Mouse (Mus musculus): ENCODE results near the gene Gm34653.
"Not testable (repeated sequence)": the region's sequence is repeated elsewhere in the genome, so short reads cannot be mapped to it uniquely, and the experiment has no call there.

Gene Gm34653

GRCm38 (mm10) chr2:34815893-34816292 lies 16.9 kb upstream of the Gm34653 start:
- DNase-seq (ENCODE audit: extremely low spot score, low spot score) = not testable (repeated sequence)

- no peak for DNase-seq (ENCODE audit: extremely low spot score, low spot score)
Observed at GRCm38 (mm10) chr2:34818492-34818891, 14.3 kb upstream of the Gm34653 start.

GRCm38 (mm10) chr2:34825827-34826459 lies 6.9 kb upstream of the Gm34653 start, which contains the start of gene Fbxw2:
Gene Fbxw2 (minus strand): TSS chr2:34826311.
- DNase-seq (ENCODE audit: extremely low spot score, low spot score) = peak; percentile 93

GRCm38 (mm10) chr2:34826460-34827231 lies 6.2 kb upstream of the Gm34653 start:
- DNase-seq (ENCODE audit: extremely low spot score, low spot score) = peak; percentile 40

- no peak for DNase-seq (ENCODE audit: extremely low spot score, low spot score)
Observed at GRCm38 (mm10) chr2:34827591-34827990, 5.2 kb upstream of the Gm34653 start.

GRCm38 (mm10) chr2:34828026-34828425 lies 4.8 kb upstream of the Gm34653 start:
- no peak for DNase-seq (ENCODE audit: extremely low spot score, low spot score)

GRCm38 (mm10) chr2:34830066-34830465 lies 2.7 kb upstream of the Gm34653 start:
- DNase-seq (ENCODE audit: extremely low spot score, low spot score) = not testable (repeated sequence)

GRCm38 (mm10) chr2:34833624-34834023 lies 817 bp downstream of the Gm34653 start:
- no peak for DNase-seq (ENCODE audit: extremely low spot score, low spot score)

- no peak for DNase-seq (ENCODE audit: extremely low spot score, low spot score)
Observed at GRCm38 (mm10) chr2:34835669-34836068, 2.9 kb downstream of the Gm34653 start.

- DNase-seq (ENCODE audit: extremely low spot score, low spot score) = not testable (repeated sequence)
Observed at GRCm38 (mm10) chr2:34840143-34840542, 7.3 kb downstream of the Gm34653 start.

- no peak for DNase-seq (ENCODE audit: extremely low spot score, low spot score)
Observed at GRCm38 (mm10) chr2:34841706-34842105, 8.9 kb downstream of the Gm34653 start.

- no peak for DNase-seq (ENCODE audit: extremely low spot score, low spot score)
Observed at GRCm38 (mm10) chr2:34843211-34843939, 10.6 kb downstream of the Gm34653 start.

- DNase-seq (ENCODE audit: extremely low spot score, low spot score) = no peak
Observed at GRCm38 (mm10) chr2:34847702-34848101, 14.9 kb downstream of the Gm34653 start.

- DNase-seq (ENCODE audit: extremely low spot score, low spot score) = no peak
Observed at GRCm38 (mm10) chr2:34855265-34855664, 22.5 kb downstream of the Gm34653 start.

- no peak for DNase-seq (ENCODE audit: extremely low spot score, low spot score)
Observed at GRCm38 (mm10) chr2:34857728-34858127, 24.9 kb downstream of the Gm34653 start.

GRCm38 (mm10) chr2:34869680-34870079 lies 36.9 kb downstream of the Gm34653 start:
- no peak for DNase-seq (ENCODE audit: extremely low spot score, low spot score)

- DNase-seq (ENCODE audit: extremely low spot score, low spot score) = peak; percentile 97
Observed at GRCm38 (mm10) chr2:34870520-34871474, 38.0 kb downstream of the Gm34653 start.

- peak; percentile 28 for DNase-seq (ENCODE audit: extremely low spot score, low spot score)
Observed at GRCm38 (mm10) chr2:34874271-34874670, 41.5 kb downstream of the Gm34653 start, which contains the start of gene Cutal. Gene Cutal (plus strand): TSS chr2:34874396.

- DNase-seq (ENCODE audit: extremely low spot score, low spot score) = peak; percentile 24
Observed at GRCm38 (mm10) chr2:34874816-34875345, 42.1 kb downstream of the Gm34653 start, which contains the start of gene Psmd5. Gene Psmd5 (minus strand): TSS chr2:34874968.

GRCm38 (mm10) chr2:34880054-34880453 lies 47.2 kb downstream of the Gm34653 start:
- DNase-seq (ENCODE audit: extremely low spot score, low spot score) = no peak
